Mouse (Mus musculus) spleen, adult 2 months (tissue): ENCODE data around the gene Vps54.

ENCODE experiments used
- CTCF ChIP-seq: fragments of 200-500 bp; IDR thresholded peaks from 2 replicates; pipeline ENCODE4 v1.5.1; 2011; ENCODE audit warnings: mild to moderate bottlenecking, inconsistent platforms; ENCODE audit not compliant: insufficient read depth, insufficient read length, insufficient replicate concordance; ENCODE audit errors: extremely low read depth
- POLR2A ChIP-seq: fragments of 200-500 bp; IDR thresholded peaks from 2 replicates; pipeline ENCODE4 v1.6.1; 2011; ENCODE audit warnings: low read depth, low read length, inconsistent platforms

DNA sequence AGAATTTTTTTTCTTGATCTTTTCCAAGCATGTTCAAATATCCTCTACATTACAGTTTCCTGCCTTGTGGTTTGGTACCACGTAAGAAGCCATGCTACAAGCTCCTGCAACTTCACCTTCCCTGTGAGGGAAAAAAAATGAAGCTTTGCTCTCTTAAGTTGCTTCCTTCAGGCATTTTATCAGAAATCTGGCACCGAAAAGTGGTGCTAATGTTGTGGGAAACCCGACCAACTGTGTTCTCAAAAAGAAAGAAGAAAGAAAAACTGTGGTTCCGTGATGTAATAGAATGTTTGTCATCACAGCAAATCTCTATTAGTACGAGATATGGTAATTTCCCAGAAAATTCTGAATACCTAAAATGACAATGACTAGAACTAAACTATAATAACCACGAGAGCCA lies 15.0 kb upstream of the Vps54 start:
- TF ChIP-seq POLR2A (no peak), CTCF (no peak)
